Mouse (Mus musculus): ENCODE data around the gene Lypd5.

- TF ChIP-seq EP300 (IDR thresholded peaks at IDR 0.05; ENCODE audit: insufficient read depth, low read depth, low read length) (no peak), CTCF (IDR thresholded peaks at IDR 0.05) (no peak)
Measured at GRCm38 (mm10) chr7:24371012-24371808, 22.2 kb downstream of the Lypd5 start.

All from heart, adult 2 months (tissue).